Mouse (Mus musculus) erythroblast, embryonic 14.5 days (primary cell): ENCODE results near the gene Kif23.

Experiments
- GATA1 ChIP-seq: IDR thresholded peaks from 2 replicates; pipeline ENCODE4 v1.6.1; 2012; ENCODE audit warnings: low read length, inconsistent platforms, mixed read lengths
- TAL1 ChIP-seq: IDR thresholded peaks from 3 replicates; pipeline ENCODE4 v1.6.1; 2012; ENCODE audit warnings: low read length, inconsistent platforms, mixed read lengths

GRCm38 (mm10) chr9:61914203-61914916, 32.2 kb downstream of the Kif23 start, which contains the start of gene Rplp1:
- TF ChIP-seq TAL1 (no peak), GATA1 (no peak)
